Mouse (Mus musculus): ENCODE data around the gene Cd6.

DNA sequence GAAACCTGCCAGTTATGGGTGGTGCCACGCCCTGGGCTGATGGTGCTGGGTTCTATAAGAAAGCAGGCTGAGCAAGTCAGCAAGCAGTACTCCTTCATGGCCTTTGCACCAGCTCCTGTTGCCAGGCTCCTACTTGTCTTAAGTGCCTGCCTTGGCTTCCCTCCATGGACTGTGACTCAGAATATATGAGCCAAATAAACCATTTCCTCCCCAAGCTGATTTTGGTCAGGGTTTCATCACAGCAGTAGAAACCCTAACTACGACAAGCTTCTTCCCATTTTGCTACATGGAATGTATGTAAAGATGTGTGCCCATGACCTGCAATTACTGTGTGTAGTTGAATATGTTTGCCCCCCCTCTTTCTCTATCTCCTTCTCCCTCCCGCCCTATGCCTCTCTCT lies 3.8 kb upstream of the Cd6 start:
- TF ChIP-seq CTCF (IDR thresholded peaks at IDR 0.05; ENCODE audit: insufficient read depth, low read depth, low read length) (no peak), POLR2A (IDR thresholded peaks at IDR 0.05; ENCODE audit: insufficient read depth, low read depth, low read length) (no peak)
